Mouse (Mus musculus): ENCODE data around the gene Rrnad1. TPM values are rescaled to one million over a fixed set of nuclear protein-coding genes. Genes with fewer than 3 reads are reported as not detected.

The Rrnad1 gene
- polyA plus RNA-seq, 1 experiment from 2014 or later = 14.4 TPM

DNA sequence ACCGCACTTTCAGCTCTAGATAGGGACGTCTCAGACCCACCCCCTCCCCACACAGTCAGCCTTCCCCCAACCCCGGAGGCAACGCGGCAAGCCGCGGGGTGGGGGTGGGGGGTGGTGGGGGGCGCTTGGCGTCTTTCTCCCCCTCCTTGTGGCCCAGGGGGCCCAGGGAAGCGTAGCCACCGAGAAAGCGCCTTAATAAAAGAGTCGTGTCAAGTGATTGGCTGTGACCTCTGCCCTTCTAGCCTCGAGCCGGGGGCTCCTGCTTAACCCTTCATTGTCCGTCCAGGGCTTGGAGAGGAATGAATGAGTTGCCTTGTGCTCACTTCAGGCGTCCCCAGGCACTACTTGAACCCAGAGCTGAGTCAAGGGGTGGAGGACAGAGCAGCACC lies 17.3 kb upstream of the Rrnad1 start:
- peak overlapping the region; percentile 63 for H3K4me2 ChIP-seq (ENCODE audit: low read length)
- H3K4me1 ChIP-seq (ENCODE audit: control insufficient read depth in 2 of 2, insufficient read depth in 2 of 2, low read length in 2 of 2) = peaks cover 22 to 23% of the 10 kb centered on the region in 2 experiments
- H3K9ac ChIP-seq (ENCODE audit: low read length) = 0 out of 2 replicates have a peak overlapping the region, but pooled peaks have one; percentile 18
- ATAC-seq (ENCODE audit: insufficient number of reproducible peaks, insufficient read depth, low FRiP score, low read depth) = no peak
- H3K36me3 ChIP-seq (ENCODE audit: control insufficient read depth, insufficient read depth, low read length) = peaks cover 7% of the 10 kb centered on the region
- peaks cover 61% of the 10 kb centered on the region for H3K27me3 ChIP-seq (ENCODE audit: control insufficient read depth, insufficient read depth, low read length)
- WGBS = 3% methylated on average over 15 of the region's 17 CpGs
- peak overlapping the region; percentile 9 to 33; a peak in 3 of 4 replicates for H3K4me3 ChIP-seq (ENCODE audit: control insufficient read depth in 1 of 2, insufficient read depth in 1 of 2, low read depth in 1 of 2, low read length in 2 of 2)
- no peak overlapping the region for H3K27ac ChIP-seq (replicated peaks in 1 of 2; ENCODE audit: control insufficient read depth in 1 of 2, insufficient read depth in 1 of 2, low read depth in 2 of 2, low read length in 2 of 2)
- no peaks in the 10 kb centered on the region for H3K9me3 ChIP-seq (ENCODE audit: control insufficient read depth, low read length)

- Histone ChIP-seq H3K9me3 (ENCODE audit: control insufficient read depth, low read length) (no peaks in the 10 kb centered on the region), H3K4me2 (ENCODE audit: low read length) (peak overlapping the region; percentile 63), H3K4me1 (ENCODE audit: control insufficient read depth in 2 of 2, insufficient read depth in 2 of 2, low read length in 2 of 2) (peaks cover 20 to 23% of the 10 kb centered on the region in 2 experiments), H3K36me3 (ENCODE audit: control insufficient read depth, insufficient read depth, low read length) (peaks cover 12% of the 10 kb centered on the region), H3K27ac (replicated peaks in 1 of 2; ENCODE audit: control insufficient read depth in 1 of 2, insufficient read depth in 1 of 2, low read depth in 2 of 2, low read length in 2 of 2) (no peak overlapping the region), H3K4me3 (ENCODE audit: control insufficient read depth in 1 of 2, insufficient read depth in 1 of 2, low read depth in 1 of 2, low read length in 2 of 2) (peak overlapping the region in 1 of 2 experiments; percentile 33; a peak in 2 of 4 replicates), H3K9ac (ENCODE audit: low read length) (0 out of 2 replicates have a peak overlapping the region, but pooled peaks have one; percentile 18), H3K27me3 (ENCODE audit: control insufficient read depth, insufficient read depth, low read length) (peaks cover 58% of the 10 kb centered on the region)
- WGBS = 5% methylated on average over 26 of the region's 26 CpGs
- ATAC-seq (ENCODE audit: insufficient number of reproducible peaks, insufficient read depth, low FRiP score, low read depth) = no peak
These were observed 16.7 kb upstream of the Rrnad1 start for GRCm38 (mm10) chr3:87947056-87947810.

DNA sequence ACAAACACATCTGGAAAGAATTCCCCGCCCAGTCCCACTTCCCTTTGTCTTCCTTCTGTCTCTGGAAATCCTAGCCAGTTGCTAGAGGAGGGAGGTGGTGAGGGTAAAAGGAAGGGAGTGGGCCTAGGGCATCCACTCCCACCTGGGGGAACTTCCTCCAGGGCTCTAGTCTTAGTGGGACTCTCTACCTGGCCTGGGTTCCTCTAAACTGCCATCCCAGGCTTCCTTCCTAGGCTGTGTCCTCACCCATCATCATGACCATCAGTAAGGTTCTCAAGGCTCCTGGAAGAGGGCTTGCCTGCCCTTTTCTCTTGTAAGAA lies 16.0 kb upstream of the Rrnad1 start:
- no peak overlapping the region for H3K4me2 ChIP-seq (ENCODE audit: low read length)
- no peak overlapping the region for H3K4me3 ChIP-seq (ENCODE audit: control insufficient read depth in 1 of 2, insufficient read depth in 1 of 2, low read depth in 1 of 2, low read length in 2 of 2)
- no peak for ATAC-seq (ENCODE audit: insufficient number of reproducible peaks, insufficient read depth, low FRiP score, low read depth)
- no peak overlapping the region for H3K9ac ChIP-seq (ENCODE audit: low read length)
- peaks cover 18 to 23% of the 10 kb centered on the region in 2 experiments for H3K4me1 ChIP-seq (ENCODE audit: control insufficient read depth in 2 of 2, insufficient read depth in 2 of 2, low read length in 2 of 2)
- H3K36me3 ChIP-seq (ENCODE audit: control insufficient read depth, insufficient read depth, low read length) = peaks cover 20% of the 10 kb centered on the region
- no peaks in the 10 kb centered on the region for H3K9me3 ChIP-seq (ENCODE audit: control insufficient read depth, low read length)
- WGBS = 50% methylated on average over 1 of the region's 1 CpGs
- peaks cover 52% of the 10 kb centered on the region for H3K27me3 ChIP-seq (ENCODE audit: control insufficient read depth, insufficient read depth, low read length)
- H3K27ac ChIP-seq (replicated peaks in 1 of 2; ENCODE audit: control insufficient read depth in 1 of 2, insufficient read depth in 1 of 2, low read depth in 2 of 2, low read length in 2 of 2) = no peak overlapping the region

DNA sequence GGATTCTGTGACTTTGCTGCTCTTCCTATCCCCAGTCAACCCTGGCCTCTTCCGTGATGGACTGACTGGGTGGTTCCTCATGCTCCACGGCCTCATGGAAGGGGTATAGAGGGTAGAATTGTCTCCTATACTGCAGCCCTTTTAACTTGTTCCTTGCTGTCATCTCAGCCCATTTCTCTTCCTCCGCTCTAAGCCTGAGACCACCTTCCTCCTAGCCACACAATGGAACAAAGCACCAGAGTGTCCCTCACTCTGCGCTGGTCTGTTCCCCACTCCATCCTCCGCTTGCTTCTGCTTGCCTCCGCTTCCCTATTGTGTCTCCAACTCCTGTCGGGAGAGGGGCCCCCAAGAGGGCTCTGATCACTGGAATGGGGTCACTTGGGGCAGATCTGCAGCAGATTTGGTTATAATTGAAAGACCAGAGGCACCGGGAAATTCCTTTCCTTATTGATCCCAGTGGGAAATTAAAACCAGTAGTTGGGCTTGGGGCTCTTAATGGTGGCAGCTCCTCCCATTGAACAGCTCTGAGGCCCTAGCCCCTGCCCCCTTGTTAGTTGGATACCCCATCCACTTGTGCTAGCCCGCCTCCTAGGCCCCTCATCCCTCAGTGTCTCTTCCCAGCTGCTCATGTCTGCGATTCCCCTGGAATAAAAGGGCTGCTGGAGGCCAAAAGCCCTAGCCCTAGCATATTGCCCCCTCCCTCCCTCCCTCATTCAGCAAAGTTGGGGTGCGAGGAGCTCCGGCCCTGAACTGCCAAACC lies 15.4 kb upstream of the Rrnad1 start:
- Histone ChIP-seq H3K36me3 (ENCODE audit: control insufficient read depth, insufficient read depth, low read length) (peaks cover 25% of the 10 kb centered on the region), H3K27me3 (ENCODE audit: control insufficient read depth, insufficient read depth, low read length) (peaks cover 47% of the 10 kb centered on the region), H3K27ac (replicated peaks in 1 of 2; ENCODE audit: control insufficient read depth in 1 of 2, insufficient read depth in 1 of 2, low read depth in 2 of 2, low read length in 2 of 2) (no peak overlapping the region), H3K4me1 (ENCODE audit: control insufficient read depth in 2 of 2, insufficient read depth in 2 of 2, low read length in 2 of 2) (peaks cover 18 to 23% of the 10 kb centered on the region in 2 experiments), H3K9ac (ENCODE audit: low read length) (no peak overlapping the region), H3K4me3 (ENCODE audit: control insufficient read depth in 1 of 2, insufficient read depth in 1 of 2, low read depth in 1 of 2, low read length in 2 of 2) (no peak overlapping the region), H3K9me3 (ENCODE audit: control insufficient read depth, low read length) (no peaks in the 10 kb centered on the region), H3K4me2 (ENCODE audit: low read length) (no peak overlapping the region)
- ATAC-seq (ENCODE audit: insufficient number of reproducible peaks, insufficient read depth, low FRiP score, low read depth) = no peak
- WGBS = 41% methylated on average over 12 of the region's 12 CpGs

DNA sequence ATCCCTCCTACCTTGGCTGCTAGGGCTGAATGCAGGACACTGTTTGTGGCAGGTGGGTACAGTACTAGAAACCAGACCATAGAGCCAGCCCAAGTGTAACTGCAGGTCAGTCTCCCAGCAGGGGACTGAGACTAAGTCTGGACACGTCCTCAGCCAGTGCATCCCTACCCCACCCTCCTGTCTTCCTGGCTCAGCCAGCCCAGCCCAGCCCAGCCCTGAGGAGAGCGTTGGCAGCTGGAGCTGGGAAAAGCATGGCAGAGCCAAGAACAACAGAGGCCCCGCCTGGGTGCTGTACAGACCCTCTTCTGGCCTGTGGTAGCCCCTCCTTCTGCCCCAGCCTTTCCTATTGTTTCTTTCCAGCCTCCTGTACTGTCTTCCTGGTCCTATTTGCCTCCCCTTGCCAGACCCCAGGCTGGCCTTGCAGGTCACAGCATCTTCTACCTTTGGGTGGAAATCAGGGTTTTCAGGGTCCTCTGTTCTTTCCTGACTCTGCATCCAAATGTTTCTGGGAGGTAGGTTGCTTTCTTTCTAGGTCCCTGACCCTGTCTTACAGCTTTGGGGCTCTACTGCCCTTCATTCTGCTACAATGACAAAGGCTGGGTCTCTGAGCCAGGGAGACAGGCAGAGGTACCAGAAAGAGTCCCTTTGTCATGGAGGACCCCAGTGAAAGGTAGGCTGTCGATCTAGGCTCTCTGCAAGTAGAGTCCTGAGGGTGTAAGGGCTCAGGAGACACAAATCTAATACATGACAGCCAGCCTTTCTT lies 14.5 kb upstream of the Rrnad1 start:
- Histone ChIP-seq H3K9ac (ENCODE audit: low read length) (no peak overlapping the region), H3K27ac (replicated peaks in 1 of 2; ENCODE audit: control insufficient read depth in 1 of 2, insufficient read depth in 1 of 2, low read depth in 2 of 2, low read length in 2 of 2) (peak overlapping the region in 1 of 2 experiments; percentile 7; a peak in 1 of 4 replicates), H3K27me3 (ENCODE audit: control insufficient read depth, insufficient read depth, low read length) (peaks cover 38% of the 10 kb centered on the region), H3K9me3 (ENCODE audit: control insufficient read depth, low read length) (no peaks in the 10 kb centered on the region), H3K4me3 (ENCODE audit: control insufficient read depth in 1 of 2, insufficient read depth in 1 of 2, low read depth in 1 of 2, low read length in 2 of 2) (no peak overlapping the region), H3K4me1 (ENCODE audit: control insufficient read depth in 2 of 2, insufficient read depth in 2 of 2, low read length in 2 of 2) (peaks cover 18 to 23% of the 10 kb centered on the region in 2 experiments), H3K4me2 (ENCODE audit: low read length) (no peak overlapping the region), H3K36me3 (ENCODE audit: control insufficient read depth, insufficient read depth, low read length) (peaks cover 34% of the 10 kb centered on the region)
- WGBS = 20% methylated on average over 4 of the region's 4 CpGs
- ATAC-seq (ENCODE audit: insufficient number of reproducible peaks, insufficient read depth, low FRiP score, low read depth) = peak; percentile 70

- Histone ChIP-seq H3K27ac (replicated peaks in 1 of 2; ENCODE audit: control insufficient read depth in 1 of 2, insufficient read depth in 1 of 2, low read depth in 2 of 2, low read length in 2 of 2) (no peak overlapping the region), H3K27me3 (ENCODE audit: control insufficient read depth, insufficient read depth, low read length) (peaks cover 23% of the 10 kb centered on the region), H3K9me3 (ENCODE audit: control insufficient read depth, low read length) (no peaks in the 10 kb centered on the region), H3K9ac (ENCODE audit: low read length) (no peak overlapping the region), H3K4me1 (ENCODE audit: control insufficient read depth in 2 of 2, insufficient read depth in 2 of 2, low read length in 2 of 2) (peaks cover 13 to 16% of the 10 kb centered on the region in 2 experiments), H3K4me3 (ENCODE audit: control insufficient read depth in 1 of 2, insufficient read depth in 1 of 2, low read depth in 1 of 2, low read length in 2 of 2) (no peak overlapping the region), H3K4me2 (ENCODE audit: low read length) (no peak overlapping the region), H3K36me3 (ENCODE audit: control insufficient read depth, insufficient read depth, low read length) (peaks cover 49% of the 10 kb centered on the region)
- 69% methylated on average over 7 of the region's 7 CpGs for WGBS
- ATAC-seq (ENCODE audit: insufficient number of reproducible peaks, insufficient read depth, low FRiP score, low read depth) = no peak
These were observed 13.1 kb upstream of the Rrnad1 start for GRCm38 (mm10) chr3:87943586-87943985.

GRCm38 (mm10) chr3:87942471-87942870 lies 12.0 kb upstream of the Rrnad1 start:
- no peak overlapping the region for H3K27ac ChIP-seq (replicated peaks in 1 of 2; ENCODE audit: control insufficient read depth in 1 of 2, insufficient read depth in 1 of 2, low read depth in 2 of 2, low read length in 2 of 2)
- peaks cover 5% of the 10 kb centered on the region in 2 experiments; a peak in 3 of 4 replicates for H3K4me1 ChIP-seq (ENCODE audit: control insufficient read depth in 2 of 2, insufficient read depth in 2 of 2, low read length in 2 of 2)
- no peak for ATAC-seq (ENCODE audit: insufficient number of reproducible peaks, insufficient read depth, low FRiP score, low read depth)
- peaks cover 60% of the 10 kb centered on the region for H3K36me3 ChIP-seq (ENCODE audit: control insufficient read depth, insufficient read depth, low read length)
- no peak overlapping the region for H3K9ac ChIP-seq (ENCODE audit: low read length)
- H3K4me3 ChIP-seq (ENCODE audit: control insufficient read depth in 1 of 2, insufficient read depth in 1 of 2, low read depth in 1 of 2, low read length in 2 of 2) = no peak overlapping the region
- H3K27me3 ChIP-seq (ENCODE audit: control insufficient read depth, insufficient read depth, low read length) = peaks cover 13% of the 10 kb centered on the region
- no peak overlapping the region for H3K4me2 ChIP-seq (ENCODE audit: low read length)
- H3K9me3 ChIP-seq (ENCODE audit: control insufficient read depth, low read length) = no peaks in the 10 kb centered on the region
- WGBS = 88% methylated on average over 2 of the region's 2 CpGs
